Mouse (Mus musculus) MEL-GATA-1-ER (cell line): ENCODE measurements around the gene Gtf2h3.
"Not testable (repeated sequence)": the region's sequence is repeated elsewhere in the genome, so short reads cannot be mapped to it uniquely, and the experiment has no call there.

ENCODE experiments used
- DNase-seq: peaks from one replicate; pipeline ENCODE4 v3.0.0-alpha.2; 2012; ENCODE audit warnings: low read depth; ENCODE audit errors: extremely low read depth

Gtf2h3 gene

GRCm38 (mm10) chr5:124578633-124579317 lies at the start of gene Gtf2h3, which contains the start of gene Eif2b1:
TSS of gene Gtf2h3 (plus strand) at chr5:124579140.
TSS of gene Eif2b1 (minus strand) at chr5:124579131.
- DNase-seq, result peak; percentile 72

GRCm38 (mm10) chr5:124529191-124529651 lies 49.7 kb upstream of the Gtf2h3 start:
- DNase-seq, result no peak

- no peak for DNase-seq
Observed at GRCm38 (mm10) chr5:124529697-124530096, 49.2 kb upstream of the Gtf2h3 start.

- no peak for DNase-seq
Observed at GRCm38 (mm10) chr5:124530655-124531582, 48.0 kb upstream of the Gtf2h3 start, which contains the start of gene Rilpl1. TSS of gene Rilpl1 (minus strand) at chr5:124531391.

GRCm38 (mm10) chr5:124531583-124531930 lies 47.4 kb upstream of the Gtf2h3 start:
- DNase-seq, result no peak

GRCm38 (mm10) chr5:124532451-124532850 lies 46.5 kb upstream of the Gtf2h3 start:
- DNase-seq, result no peak

GRCm38 (mm10) chr5:124535016-124535415 lies 43.9 kb upstream of the Gtf2h3 start:
- DNase-seq, result no peak

GRCm38 (mm10) chr5:124536776-124537175 lies 42.2 kb upstream of the Gtf2h3 start:
- DNase-seq, result no peak

GRCm38 (mm10) chr5:124538813-124539792 lies 39.8 kb upstream of the Gtf2h3 start:
- peak; percentile 63 for DNase-seq

- no peak for DNase-seq
Observed at GRCm38 (mm10) chr5:124539905-124540304, 39.0 kb upstream of the Gtf2h3 start.

- DNase-seq, result peak; percentile 93
Observed at GRCm38 (mm10) chr5:124540383-124540786, 38.6 kb upstream of the Gtf2h3 start, which contains the start of gene Tmed2. TSS of gene Tmed2 (plus strand) at chr5:124540695.

- no peak for DNase-seq
Observed at GRCm38 (mm10) chr5:124540905-124541601, 37.9 kb upstream of the Gtf2h3 start.

- DNase-seq, result no peak
Observed at GRCm38 (mm10) chr5:124541602-124541973, 37.4 kb upstream of the Gtf2h3 start.

GRCm38 (mm10) chr5:124550737-124551136 lies 28.2 kb upstream of the Gtf2h3 start:
- not testable (repeated sequence) for DNase-seq

- not testable (repeated sequence) for DNase-seq
Observed at GRCm38 (mm10) chr5:124551349-124552093, 27.4 kb upstream of the Gtf2h3 start.

GRCm38 (mm10) chr5:124552094-124552472 lies 26.9 kb upstream of the Gtf2h3 start:
- no peak for DNase-seq

- peak; percentile 88 for DNase-seq
Observed at GRCm38 (mm10) chr5:124552558-124553307, 26.2 kb upstream of the Gtf2h3 start, which contains the start of gene Ddx55. TSS of gene Ddx55 (plus strand) at chr5:124552864.

GRCm38 (mm10) chr5:124553607-124554006 lies 25.3 kb upstream of the Gtf2h3 start:
- no peak for DNase-seq

GRCm38 (mm10) chr5:124555145-124555544 lies 23.8 kb upstream of the Gtf2h3 start:
- no peak for DNase-seq
